Mouse (Mus musculus): ENCODE measurements at regions not wholly inside any gene's neighbourhood (a gene's known extent, or its start where the extent isn't known, plus 50 kb on each side); places are given as distances from the start of the nearest gene placed in this dataset.

DNA sequence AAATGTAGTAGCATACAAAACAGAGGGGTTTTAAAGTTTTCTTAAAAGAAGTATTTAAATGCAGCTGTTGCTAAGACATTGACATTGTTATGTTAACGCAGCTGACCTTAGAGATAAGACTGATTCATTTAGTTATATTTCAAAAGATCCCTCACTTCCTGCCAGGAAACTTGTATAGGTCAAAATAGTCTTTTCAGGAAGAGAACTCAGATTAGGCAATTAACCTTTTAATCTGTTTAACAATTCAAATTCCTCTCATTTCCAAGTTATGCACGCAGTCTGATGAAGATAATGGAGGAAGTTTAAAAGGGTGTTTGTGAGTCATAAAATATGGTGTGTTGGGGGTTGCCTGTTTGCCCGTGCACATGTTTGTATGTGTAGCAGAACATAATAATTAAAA lies 448.5 kb downstream of the Tmtc2 start:
- CTCF ChIA-PET: no interaction called here
- POLR2A ChIA-PET: no interaction called here

DNA sequence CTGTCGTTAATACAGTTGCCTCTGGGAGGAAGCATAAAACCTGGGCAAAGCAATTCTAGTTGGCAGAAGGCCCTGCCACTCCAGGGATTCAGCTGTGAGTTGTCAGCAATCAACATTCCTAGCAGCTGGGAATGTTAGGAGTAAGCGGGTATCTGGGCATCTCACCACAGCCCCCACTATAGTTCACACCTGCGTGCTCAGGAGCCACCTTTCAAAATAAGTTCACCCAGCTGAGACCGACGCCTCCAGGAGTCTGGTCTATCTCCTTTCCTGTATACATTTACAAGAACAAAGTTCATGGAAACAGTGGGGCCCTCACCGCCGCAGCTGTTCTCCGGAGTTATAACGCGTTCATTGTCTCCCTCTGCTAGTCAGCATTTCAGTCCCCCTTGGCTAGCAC lies 454.0 kb downstream of the Tmtc2 start:
- CTCF ChIA-PET: no interaction called here
- POLR2A ChIA-PET: no interaction called here

DNA sequence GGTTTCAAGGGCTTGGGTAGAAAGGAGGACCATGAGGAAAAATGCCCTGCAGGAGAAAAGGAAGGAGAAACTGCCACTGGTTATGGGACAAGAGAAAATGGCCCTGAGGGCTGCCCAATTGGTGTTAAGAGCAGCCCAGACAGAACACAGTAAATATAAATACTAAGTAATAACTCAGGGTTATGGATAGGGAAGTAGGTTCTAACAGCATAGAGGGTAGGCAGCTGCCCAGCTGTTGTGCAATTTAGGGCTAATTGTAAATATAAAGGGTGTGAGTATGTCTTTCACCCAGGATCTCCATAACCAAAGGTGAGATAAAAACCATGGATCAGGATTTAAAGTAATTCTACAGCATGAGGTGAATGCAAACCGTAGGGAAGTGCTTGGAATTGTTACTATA lies 458.1 kb downstream of the Tmtc2 start:
- ChIA-PET POLR2A (no interaction called here), CTCF (no interaction called here)

DNA sequence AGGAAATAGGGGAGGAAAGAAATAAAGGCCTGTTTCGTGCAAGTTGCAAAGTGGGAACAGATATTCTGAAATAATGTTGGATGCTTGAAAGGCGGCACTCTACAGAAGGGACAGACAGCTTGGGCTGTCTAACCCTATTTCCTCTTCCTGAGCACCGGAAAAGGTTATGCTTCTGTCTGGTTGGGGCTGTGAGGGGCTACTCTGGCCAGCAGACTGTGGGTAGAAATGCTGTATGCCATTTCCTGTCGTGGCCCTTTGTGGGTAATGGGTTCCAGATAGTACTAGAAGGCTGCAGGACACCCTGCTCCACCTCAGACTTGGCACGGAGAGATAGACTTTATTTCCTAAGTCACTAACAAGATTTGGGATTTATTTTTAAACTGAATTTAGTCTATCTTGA lies 459.3 kb downstream of the Tmtc2 start:
- CTCF ChIA-PET: no interaction called here
- POLR2A ChIA-PET: no interaction called here

DNA sequence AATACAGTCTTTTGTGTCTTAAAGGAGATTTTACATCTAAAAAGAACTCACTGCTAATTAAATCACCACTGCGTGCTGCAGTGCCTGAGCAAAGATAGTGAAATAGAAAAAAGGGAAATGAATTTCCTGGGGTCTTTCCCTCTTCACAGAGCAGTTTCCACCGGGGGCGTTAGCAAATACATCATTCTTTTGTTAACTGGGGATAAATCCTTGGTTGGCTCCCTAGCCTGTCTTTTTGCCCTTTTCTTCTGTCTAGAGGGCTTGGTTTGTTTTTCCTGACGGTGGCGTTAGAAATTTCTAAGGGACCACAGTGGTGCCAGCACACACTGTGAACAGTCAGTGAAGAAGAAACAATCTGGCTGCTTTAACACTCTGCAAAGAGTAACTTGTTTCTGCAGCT lies 464.0 kb downstream of the Tmtc2 start:
- POLR2A ChIA-PET: no interaction called here
- CTCF ChIA-PET: no interaction called here

DNA sequence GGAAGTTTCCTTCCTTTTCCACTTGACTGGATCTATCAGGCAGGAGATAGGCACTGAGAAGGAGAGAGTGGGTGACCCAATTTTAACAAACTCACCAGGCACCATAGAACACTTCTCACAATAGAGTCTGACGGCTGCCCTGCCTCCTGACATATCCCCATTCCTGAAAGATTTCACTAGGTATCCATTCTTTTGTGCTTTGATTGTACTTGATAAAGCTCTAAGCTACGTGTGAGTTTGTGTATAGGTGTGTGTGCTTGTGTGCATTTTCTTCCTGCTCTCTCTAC lies 477.3 kb downstream of the Tmtc2 start:
- ChIA-PET CTCF (no interaction called here), POLR2A (no interaction called here)

DNA sequence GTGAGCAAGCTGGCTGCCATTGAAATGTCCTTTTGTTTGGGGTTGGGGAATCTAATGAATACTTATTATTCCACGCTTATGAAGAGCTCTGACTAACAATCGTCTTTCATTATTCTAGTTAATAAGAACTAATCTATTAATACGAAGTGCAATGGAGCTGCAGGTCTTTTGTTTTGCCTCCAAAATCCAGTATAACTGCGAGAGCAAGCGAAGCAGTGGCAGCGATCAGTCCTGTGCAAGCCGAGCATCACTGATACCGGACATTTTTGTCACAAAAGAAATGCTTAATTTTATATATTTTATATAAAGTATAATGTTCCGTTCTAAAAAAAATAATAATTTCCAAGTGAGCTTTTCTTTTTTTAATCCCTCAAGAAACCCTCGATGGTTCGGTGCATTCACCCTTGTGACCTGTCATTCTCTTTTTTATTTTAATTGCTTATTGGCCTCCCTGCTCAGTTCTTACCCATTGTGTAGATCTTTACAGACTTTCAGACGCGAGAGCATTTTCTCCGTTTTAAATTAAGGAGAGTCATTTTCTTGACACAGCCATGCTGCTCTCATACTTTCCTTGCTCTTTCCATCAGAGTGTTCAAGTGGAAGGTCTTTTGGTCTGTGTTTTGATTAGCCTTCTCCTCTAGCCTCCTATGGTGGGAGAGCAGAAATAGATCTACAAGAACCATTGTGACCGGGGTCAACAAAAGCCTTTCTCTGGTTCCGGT lies 477.8 kb downstream of the Tmtc2 start:
- POLR2A ChIA-PET: no interaction called here

DNA sequence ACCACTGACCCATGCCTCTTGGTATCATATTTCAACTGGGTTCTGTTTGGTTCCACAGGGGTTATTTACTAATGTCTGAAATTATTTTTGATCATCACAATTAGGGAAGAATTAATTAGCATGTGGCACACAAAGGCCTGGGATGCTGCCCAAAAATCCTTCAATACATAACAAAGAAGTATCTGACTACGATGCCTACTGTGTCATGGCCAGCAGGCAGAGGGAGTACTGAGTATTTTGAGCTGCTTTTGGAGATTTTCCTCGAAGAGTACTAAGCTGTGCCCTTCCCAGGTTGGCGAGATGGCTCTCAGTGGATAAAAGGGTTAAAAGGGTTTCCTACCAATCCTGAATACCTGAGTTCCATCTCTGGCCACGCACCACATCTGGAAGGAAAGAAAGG lies 478.5 kb downstream of the Tmtc2 start:
- ChIA-PET CTCF (no interaction called here), POLR2A (no interaction called here)

More for the DNA sequence above, 477.8 kb downstream of the Tmtc2 start:
- CTCF ChIA-PET: no interaction called here

DNA sequence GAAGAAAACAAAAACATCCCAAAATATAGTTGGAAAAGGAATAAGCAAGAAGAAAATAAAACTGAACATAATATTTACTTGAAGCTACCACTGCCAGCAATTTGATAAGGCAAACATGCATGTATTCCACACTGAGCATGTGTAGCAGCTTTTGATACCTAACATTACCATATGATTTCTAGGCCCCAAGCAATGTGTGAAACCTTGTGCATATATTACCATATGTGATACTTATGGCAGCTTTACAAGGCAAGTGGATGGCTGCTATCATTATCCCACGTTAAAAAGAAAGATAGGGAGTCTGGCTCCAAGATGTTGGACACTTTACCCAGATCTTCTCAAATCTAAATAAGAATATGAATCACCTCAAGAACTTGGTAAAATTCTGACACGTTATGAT lies 497.4 kb downstream of the Tmtc2 start:
- POLR2A ChIA-PET: no interaction called here
- CTCF ChIA-PET: no interaction called here

DNA sequence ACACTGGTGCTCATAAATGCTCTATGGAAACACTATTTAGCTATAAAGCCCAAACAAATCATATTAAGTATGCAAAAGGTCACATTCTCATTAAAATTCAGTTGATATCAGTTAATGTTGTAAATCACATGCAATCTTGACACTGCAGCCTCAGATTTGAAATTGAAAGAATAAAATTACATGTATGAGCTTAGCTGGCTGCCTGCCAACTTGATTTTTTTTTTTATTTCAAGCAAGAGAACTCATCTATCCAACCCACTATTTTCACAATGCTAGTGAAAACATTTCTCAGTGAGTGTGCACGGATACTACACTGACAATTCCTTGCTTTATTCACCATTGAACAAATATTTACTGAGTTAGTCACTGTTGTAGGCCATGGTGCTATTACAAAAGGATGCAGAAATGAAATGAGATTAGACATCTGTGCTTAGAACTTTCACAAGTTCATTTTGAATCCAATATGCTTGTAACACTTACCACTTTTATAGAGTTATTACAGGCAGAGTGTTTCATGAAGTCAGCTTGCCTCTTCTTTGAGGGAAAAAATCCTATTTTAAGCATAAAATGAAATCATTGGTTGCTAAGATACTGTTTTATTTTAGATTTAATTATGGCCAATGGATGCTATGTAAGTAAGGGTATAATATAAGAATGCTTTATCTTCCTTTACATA lies 539.4 kb downstream of the Tmtc2 start:
- POLR2A ChIA-PET: no interaction called here
- CTCF ChIA-PET: no interaction called here

DNA sequence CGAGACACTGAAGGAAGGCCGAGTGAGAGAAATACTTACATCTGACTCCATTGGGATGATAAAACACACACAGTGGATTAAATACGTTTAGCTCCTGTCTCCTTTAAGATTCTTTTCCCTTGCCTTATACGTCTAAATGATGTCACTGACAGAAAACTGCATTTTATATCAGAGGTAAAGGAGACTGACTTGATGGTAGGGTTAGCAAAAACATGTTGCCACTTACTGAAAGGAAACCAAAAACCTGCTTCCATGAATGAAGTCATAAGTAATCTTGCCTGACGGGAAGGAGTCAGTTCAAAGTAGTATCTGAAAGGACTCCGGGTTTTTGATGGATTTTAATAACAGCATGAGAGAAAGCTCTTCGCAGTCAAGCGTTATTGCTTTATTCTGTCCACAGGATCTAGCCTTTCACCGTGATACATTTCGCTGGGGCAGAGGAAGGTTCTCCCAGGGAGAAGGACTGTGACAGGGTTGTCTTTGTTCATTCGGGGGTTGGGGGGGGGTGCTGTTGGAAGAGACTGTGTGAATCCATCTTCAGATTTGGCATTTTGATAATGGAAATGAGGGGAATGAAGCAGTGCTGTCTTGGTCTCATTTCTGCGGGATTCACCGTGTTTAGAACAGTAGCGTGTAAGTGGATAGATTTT lies 553.7 kb downstream of the Tmtc2 start:
- ChIA-PET CTCF (no interaction called here), POLR2A (interaction anchor here in 1 of 4 experiments (0.6 kb wide), 1 partner anchor 11 kb away, joined by 3 read pairs; no protein-coding TSS in a partner anchor)

DNA sequence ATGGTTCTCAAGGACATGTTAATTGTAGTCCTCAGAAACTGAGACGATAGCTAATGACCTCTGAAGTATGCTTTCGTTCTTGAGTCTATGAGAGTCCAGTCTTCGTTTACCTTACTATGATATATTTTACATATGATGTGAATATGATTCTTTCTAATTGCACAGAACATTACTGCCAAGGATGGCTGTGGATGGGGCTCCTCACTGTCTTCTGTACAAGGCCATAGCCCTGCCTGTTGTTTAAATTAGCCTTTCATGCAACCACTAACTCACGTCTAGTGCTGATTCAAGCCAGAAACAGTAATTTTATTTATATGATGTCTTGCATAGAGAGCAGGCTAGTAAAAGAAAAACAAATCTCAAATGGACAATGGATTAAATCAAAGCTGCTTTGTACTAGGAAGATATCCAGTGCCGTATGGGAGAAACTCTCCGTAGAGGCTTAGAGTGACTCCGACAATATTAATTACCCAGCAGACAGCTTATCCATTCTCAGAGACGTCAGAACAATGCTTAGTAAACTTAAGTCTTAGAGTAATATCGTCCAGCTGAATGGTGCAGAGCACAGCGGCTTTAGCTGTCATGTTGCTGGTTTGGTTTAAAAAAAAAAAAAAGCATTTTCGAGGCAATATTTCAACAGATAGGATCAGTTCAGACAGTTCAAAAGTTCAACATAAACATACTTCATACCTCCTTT lies 554.3 kb downstream of the Tmtc2 start:
- ChIA-PET CTCF (no interaction called here), POLR2A (interaction anchor here in 1 of 4 experiments (0.6 kb wide), 1 partner anchor 11 kb away, joined by 3 read pairs; no protein-coding TSS in a partner anchor)

Measured in embryonic stem cell, embryonic (primary cell).